Mouse (Mus musculus) thymus, postnatal 4 days (tissue): ENCODE results near the gene Sppl2b.
A peak's percentile ranks its signal among the peaks of the same experiment; 100 is the strongest.
"Not testable (repeated sequence)": the region's sequence is repeated elsewhere in the genome, so short reads cannot be mapped to it uniquely, and the experiment has no call there.

Experiments
- DNase-seq: peaks from one replicate; pipeline ENCODE4 v3.0.0; 2021

The Sppl2b gene

GRCm38 (mm10) chr10:80854913-80855748 lies at the start of gene Sppl2b, which contains the start of gene Lsm7:
Gene Sppl2b, plus strand, starts transcription at chr10:80855275.
Gene Lsm7, minus strand, starts transcription at chr10:80855209.
- DNase-seq, result peak; percentile 99

GRCm38 (mm10) chr10:80805322-80805721 lies 49.8 kb upstream of the Sppl2b start:
- no peak for DNase-seq

- DNase-seq, result peak; percentile 90
Measured at GRCm38 (mm10) chr10:80805925-80806324, 49.1 kb upstream of the Sppl2b start.

GRCm38 (mm10) chr10:80806341-80807056 lies 48.6 kb upstream of the Sppl2b start:
- peak; percentile 21 for DNase-seq

- peak; percentile 63 for DNase-seq
Measured at GRCm38 (mm10) chr10:80807057-80807627, 47.9 kb upstream of the Sppl2b start.

- peak; percentile 13 for DNase-seq
Measured at GRCm38 (mm10) chr10:80808099-80808984, 46.7 kb upstream of the Sppl2b start.

GRCm38 (mm10) chr10:80808985-80809632 lies 46.0 kb upstream of the Sppl2b start:
- peak; percentile 14 for DNase-seq

- peak; percentile 17 for DNase-seq
Measured at GRCm38 (mm10) chr10:80810084-80810483, 45.0 kb upstream of the Sppl2b start.

GRCm38 (mm10) chr10:80812391-80813041 lies 42.6 kb upstream of the Sppl2b start:
- no peak for DNase-seq

GRCm38 (mm10) chr10:80813366-80813765 lies 41.7 kb upstream of the Sppl2b start, which contains the start of gene Jsrp1:
Gene Jsrp1, minus strand, starts transcription at chr10:80813498.
- no peak for DNase-seq

GRCm38 (mm10) chr10:80814800-80815199 lies 40.3 kb upstream of the Sppl2b start:
- no peak for DNase-seq

GRCm38 (mm10) chr10:80816303-80816702 lies 38.8 kb upstream of the Sppl2b start:
- DNase-seq, result not testable (repeated sequence)

GRCm38 (mm10) chr10:80817164-80817563 lies 37.9 kb upstream of the Sppl2b start:
- no peak for DNase-seq

GRCm38 (mm10) chr10:80817955-80818354 lies 37.1 kb upstream of the Sppl2b start:
- not testable (repeated sequence) for DNase-seq

GRCm38 (mm10) chr10:80818599-80819281 lies 36.3 kb upstream of the Sppl2b start:
- no peak for DNase-seq

GRCm38 (mm10) chr10:80819406-80819805 lies 35.7 kb upstream of the Sppl2b start:
- DNase-seq, result no peak

GRCm38 (mm10) chr10:80821991-80822390 lies 33.1 kb upstream of the Sppl2b start:
- peak; percentile 43 for DNase-seq

GRCm38 (mm10) chr10:80822528-80822927 lies 32.5 kb upstream of the Sppl2b start:
- DNase-seq, result no peak

GRCm38 (mm10) chr10:80823316-80823715 lies 31.8 kb upstream of the Sppl2b start:
- DNase-seq, result no peak

GRCm38 (mm10) chr10:80823847-80824643 lies 31.0 kb upstream of the Sppl2b start:
- peak; percentile 54 for DNase-seq
